Mouse (Mus musculus): Measurements from ENCODE around the gene Gm20388.

DNA sequence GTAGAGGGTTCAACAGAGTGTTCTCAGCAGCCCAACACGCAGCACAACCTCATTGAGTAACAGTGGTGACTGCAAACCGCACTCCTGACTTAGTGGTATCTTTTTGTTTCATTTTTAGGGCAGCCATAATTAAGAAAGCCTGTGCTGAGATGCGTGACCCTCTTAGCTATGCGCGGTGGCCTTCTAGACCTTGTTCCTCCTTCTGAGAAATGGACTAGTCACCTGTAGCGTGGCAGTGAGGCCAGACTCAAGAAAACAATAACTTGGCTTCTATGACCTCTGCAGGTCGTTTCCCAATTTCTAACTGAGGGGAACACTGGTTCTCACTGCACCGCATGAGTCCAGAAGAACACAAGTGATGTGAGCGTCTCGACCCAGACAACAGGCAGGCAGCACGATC lies 2993.9 kb downstream of the Gm20388 start:
- TF ChIP-seq CTCF (IDR thresholded peaks at IDR 0.05; ENCODE audit: insufficient read depth, low read depth, low read length) = no peak
- no peak for TF ChIP-seq POLR2A (IDR thresholded peaks at IDR 0.05; ENCODE audit: insufficient read depth, low read depth, low read length)

Measured in olfactory bulb, adult 2 months (tissue).